In genomic region chr1:136652066-136652465, GRCm38 (mm10) we compare ENCODE assay signal across 34 mouse cellular contexts.
"Had no signal": no experiment of that assay in that cellular context is flagged by ENCODE, and none has a peak within 500 bp of the region (broad histone marks: within the 10 kb centered on the region; RNA-seq: fewer than 3 reads in every experiment).

No protein-coding gene starts in this region.

- H3K4me1 ChIP-seq: hindbrain, embryonic 12.5 days; hindbrain, embryonic 13.5 days; hindbrain, embryonic 15.5 days; intestine, embryonic 15.5 days had no signal

- DNase-seq: heart, postnatal 10 days; heart, postnatal 14 days; heart, postnatal 36 days; heart, postnatal 4 days; kidney, adult 11 months; kidney, adult 18-20 months; kidney, adult 2 months; kidney, adult 8-10 months; kidney, adult 9 months; kidney, postnatal 10 days; kidney, postnatal 14 days; kidney, postnatal 25 days; kidney, postnatal 36 days; kidney, postnatal 4 days; layer of hippocampus, adult 9-11 months; layer of hippocampus, postnatal 36 days had no signal

- H3K4me2 ChIP-seq: heart, embryonic 11.5 days; heart, embryonic 12.5 days; heart, embryonic 13.5 days; heart, embryonic 15.5 days; hindbrain, embryonic 12.5 days; hindbrain, embryonic 13.5 days; hindbrain, embryonic 14.5 days; hindbrain, embryonic 15.5 days; intestine, embryonic 15.5 days; kidney, embryonic 15.5 days had no signal

- H3K27ac ChIP-seq: heart, embryonic 13.5 days; heart, embryonic 15.5 days; hindbrain, embryonic 10.5 days; hindbrain, embryonic 12.5 days; hindbrain, embryonic 13.5 days; hindbrain, embryonic 14.5 days; hindbrain, embryonic 15.5 days; hindbrain, postnatal 0 days; intestine, embryonic 15.5 days; kidney, embryonic 15.5 days; kidney, postnatal 0 days; layer of hippocampus, adult 2 months; left cerebral cortex, adult 2 months had no signal

- ATAC-seq: hindbrain, postnatal 0 days; inflammation-experienced regulatory T-cells, adult 6 months; intestine, embryonic 15.5 days; intestine, embryonic 16.5 days; intestine, postnatal 0 days had no signal

- H3K36me3 ChIP-seq: heart, embryonic 12.5 days; heart, embryonic 13.5 days; heart, embryonic 15.5 days; hindbrain, embryonic 10.5 days; hindbrain, embryonic 12.5 days; hindbrain, embryonic 13.5 days; hindbrain, embryonic 15.5 days; intestine, embryonic 15.5 days; kidney, embryonic 15.5 days had no signal

- H3K9me3 ChIP-seq: heart, embryonic 12.5 days; heart, embryonic 13.5 days; heart, embryonic 15.5 days; hindbrain, embryonic 10.5 days; hindbrain, embryonic 12.5 days; hindbrain, embryonic 13.5 days; hindbrain, embryonic 15.5 days; intestine, embryonic 15.5 days; kidney, embryonic 15.5 days had no signal

- H3K27me3 ChIP-seq: heart, embryonic 12.5 days; heart, embryonic 13.5 days; heart, embryonic 15.5 days; hindbrain, embryonic 12.5 days; hindbrain, embryonic 13.5 days; hindbrain, embryonic 15.5 days; intestine, embryonic 15.5 days; kidney, embryonic 15.5 days had no signal

- H3K4me3 ChIP-seq: heart, embryonic 12.5 days; heart, embryonic 13.5 days; heart, embryonic 15.5 days; hindbrain, embryonic 10.5 days; hindbrain, embryonic 12.5 days; hindbrain, embryonic 13.5 days; hindbrain, embryonic 15.5 days; intestine, embryonic 15.5 days; kidney, embryonic 15.5 days; layer of hippocampus, adult 2 months; left cerebral cortex, adult 2 months had no signal

- H3K9ac ChIP-seq: heart, embryonic 12.5 days; heart, embryonic 13.5 days; heart, embryonic 15.5 days; hindbrain, embryonic 12.5 days; hindbrain, embryonic 13.5 days; hindbrain, embryonic 14.5 days; hindbrain, embryonic 15.5 days; intestine, embryonic 15.5 days; kidney, embryonic 15.5 days had no signal
